Mouse (Mus musculus) adrenal gland, postnatal 4 days (tissue): Measurements from ENCODE around the gene Neurod1. TPM values are rescaled to one million over a fixed set of nuclear protein-coding genes. Genes with fewer than 3 reads are reported as not detected.

Experiments used
- DNase-seq, 2 experiments: peaks; one replicate each; pipeline ENCODE4 v3.0.0; 2021 to 2022; ENCODE audit warnings: low spot score in 2 of 2, mixed read lengths in 2 of 2
- total RNA-seq, 2 experiments: library from RNA; stranded (reverse); gene quantifications; 2 replicates each; pipeline ENCODE4 v1.2.3; 2021

Gene Neurod1
- total RNA-seq, 2 experiments from 2014 or later, result 1.1 to 1.4 TPM

DNA sequence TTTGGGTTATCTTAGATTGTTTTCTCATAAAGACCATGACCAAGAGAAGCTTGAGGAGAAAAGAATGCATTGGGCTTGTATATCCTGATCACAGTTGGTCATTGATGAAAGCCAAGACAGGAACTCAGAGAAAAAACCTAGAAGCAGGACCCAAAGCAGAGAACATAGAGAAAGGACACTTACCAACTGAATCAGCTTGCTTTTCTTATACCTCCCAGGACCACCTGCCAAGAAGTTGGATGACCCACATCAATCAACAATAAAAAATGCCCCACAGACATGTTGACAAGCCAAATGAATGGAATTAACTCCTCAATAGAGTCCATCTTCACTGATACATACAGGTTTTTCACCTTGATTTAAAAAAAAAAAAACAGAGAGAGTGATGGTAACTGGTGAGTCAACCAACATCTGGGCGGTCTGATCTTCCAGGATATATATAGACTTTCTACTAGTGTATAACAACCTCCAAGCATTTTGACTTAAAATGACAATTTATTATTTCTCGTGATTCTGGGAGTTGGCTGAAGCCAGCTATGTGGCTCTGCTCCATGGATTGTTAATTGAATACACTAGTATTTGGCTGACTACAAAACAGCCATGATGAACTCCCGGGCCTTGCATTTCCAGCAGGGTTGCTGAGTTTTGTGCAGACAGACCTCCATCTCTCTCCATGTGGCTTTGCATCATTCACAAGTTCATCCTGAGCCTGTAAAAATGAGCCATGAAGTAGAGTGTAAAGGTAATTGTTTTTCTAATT is 12.5 kb downstream of the Neurod1 start:
- no peak for DNase-seq

DNA sequence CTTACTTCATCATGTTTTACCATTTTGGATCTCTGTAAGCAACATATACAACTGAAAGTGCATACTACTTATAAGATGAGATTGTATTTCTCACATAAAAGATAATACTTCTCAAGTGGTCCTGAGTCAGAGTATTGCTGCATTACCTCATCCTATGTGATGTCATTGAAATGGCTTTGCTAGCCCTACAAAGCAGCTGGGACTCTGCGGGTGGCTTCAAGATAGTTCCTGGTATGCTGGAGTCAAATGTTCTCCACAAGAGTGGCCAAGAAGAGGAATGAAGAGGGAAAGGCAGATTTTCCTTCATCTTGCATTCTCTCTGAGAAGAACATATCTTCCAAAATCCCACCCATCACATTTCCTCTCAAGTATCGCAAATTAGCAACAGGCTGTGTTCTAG is 13.2 kb downstream of the Neurod1 start:
- no peak for DNase-seq

DNA sequence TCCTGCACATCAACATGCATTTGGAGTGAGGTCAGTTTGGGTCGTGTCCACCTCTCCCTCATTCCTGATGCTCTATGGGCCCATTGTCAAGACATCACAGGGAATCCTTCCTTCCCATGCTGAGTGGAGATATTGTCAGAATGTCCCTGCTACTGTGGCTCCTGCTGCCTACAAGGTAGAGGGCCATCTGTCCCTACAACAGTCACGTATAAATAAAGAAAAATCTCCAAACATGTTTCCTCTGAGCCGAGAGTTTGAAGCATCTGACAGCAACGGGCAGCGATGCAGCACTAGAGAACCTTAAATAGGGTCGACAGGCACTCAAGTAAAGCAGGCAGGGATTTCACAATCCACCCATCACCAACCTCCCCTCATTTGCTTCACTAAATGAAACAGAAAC is 13.6 kb downstream of the Neurod1 start:
- DNase-seq, result no peak

DNA sequence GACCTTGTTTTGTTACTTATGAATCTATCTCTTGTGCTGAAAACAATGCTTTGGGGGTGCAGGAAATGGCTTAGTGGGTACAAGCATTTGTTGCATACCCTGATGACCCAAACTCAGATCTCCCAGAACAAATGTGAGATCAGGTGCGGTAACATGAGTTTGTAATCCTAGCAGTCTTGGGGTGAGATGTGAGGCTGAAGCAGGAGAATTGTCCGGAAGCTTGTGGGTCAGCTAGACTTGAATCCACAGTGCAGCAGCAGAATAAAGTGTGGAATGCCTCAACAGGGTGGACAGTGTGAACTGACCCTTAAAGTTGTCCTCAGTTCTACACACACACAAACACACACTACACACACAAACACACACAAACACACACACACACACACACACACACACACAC is 14.3 kb downstream of the Neurod1 start:
- DNase-seq, result no peak

DNA sequence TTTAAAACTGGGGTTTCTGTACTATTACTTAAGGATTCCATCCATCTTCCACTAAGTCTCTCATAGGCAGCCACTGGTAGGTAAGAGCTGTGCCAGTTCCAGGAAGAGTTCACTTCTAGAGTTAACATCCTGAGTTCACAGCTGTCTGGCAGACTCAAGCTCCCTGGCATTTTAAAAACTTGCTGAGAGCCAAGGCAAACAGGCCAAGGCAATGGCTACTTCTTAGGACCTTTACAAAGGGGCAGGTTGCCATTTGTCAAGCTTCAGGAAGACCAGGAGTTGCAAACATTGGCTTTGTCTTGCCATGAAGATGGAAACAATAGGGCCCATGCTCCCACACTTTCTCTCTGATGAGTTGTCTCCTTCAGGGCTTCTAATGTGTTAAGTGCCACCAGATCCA is 26.5 kb downstream of the Neurod1 start:
- no peak for DNase-seq

DNA sequence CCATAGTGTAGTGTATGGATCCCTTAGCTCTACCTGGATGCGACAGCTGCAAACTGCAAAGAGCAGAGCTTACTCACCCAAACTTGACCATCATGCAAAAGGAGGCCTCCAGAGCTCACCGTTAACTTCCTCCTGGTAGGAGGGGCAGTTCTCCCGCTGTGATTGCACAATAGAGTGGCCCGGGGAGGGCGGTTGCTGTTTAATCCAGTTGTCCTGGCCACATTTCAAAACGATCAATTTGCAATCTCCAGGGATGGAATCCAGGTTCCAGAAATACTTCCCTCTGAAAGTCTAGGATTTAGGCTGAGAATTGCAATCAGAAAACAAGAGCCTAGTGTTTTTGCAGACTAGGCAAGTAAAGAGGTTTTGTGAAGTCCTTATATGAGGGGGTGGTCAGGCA is 26.9 kb downstream of the Neurod1 start:
- no peak for DNase-seq

- no peak for DNase-seq
Measured at GRCm38 (mm10) chr2:79429108-79429507, 27.4 kb downstream of the Neurod1 start.

DNA sequence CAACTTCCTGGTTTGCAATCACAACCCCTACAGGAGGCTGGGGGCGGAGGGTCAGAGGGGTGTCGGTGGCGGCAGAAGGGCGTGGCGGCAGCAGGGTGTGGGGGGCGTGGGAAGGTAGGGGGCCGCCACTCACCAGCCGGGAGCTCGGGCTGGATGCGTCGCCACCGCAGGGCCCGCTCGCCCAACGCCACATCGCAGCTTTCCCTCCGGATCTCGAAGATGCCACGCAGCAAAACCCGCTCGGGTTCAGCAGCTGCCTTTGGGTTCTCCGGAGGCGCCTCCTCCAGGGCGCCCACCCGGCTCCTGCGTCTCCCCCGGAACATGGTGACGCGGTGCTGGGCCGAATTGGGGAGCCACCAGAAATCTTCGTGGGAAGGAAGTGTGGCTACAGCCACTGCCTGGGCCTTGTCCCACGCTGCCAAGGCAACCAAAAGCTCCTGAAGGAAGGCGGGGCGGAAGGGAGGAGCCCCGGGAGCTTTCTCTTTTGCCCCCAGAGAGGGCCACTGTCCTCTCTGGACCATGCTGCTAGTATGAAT is 27.9 kb downstream of the Neurod1 start:
- no peak for DNase-seq

- no peak for DNase-seq
Measured at GRCm38 (mm10) chr2:79428022-79428421, 28.5 kb downstream of the Neurod1 start.

DNA sequence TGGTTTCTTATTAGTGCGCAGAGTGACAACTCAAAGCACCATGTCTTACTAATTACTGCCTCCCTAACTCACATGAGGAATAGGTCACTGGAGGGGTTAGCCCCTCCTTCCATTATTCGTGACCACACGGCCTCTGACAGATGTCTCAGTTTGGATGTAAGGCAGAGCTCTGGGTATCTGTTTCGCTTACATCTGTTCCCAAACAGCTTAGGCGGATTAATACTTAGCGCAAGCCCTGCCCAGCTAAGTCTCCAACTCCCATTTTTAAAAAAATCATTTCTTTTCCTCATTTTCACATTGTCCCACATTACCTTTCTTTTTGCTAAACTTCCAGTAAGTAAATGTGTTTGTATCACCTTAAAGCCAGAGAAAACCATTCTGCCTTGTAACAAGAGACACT is 34.9 kb downstream of the Neurod1 start:
- DNase-seq, result no peak

GRCm38 (mm10) chr2:79414505-79414904 is 42.0 kb downstream of the Neurod1 start:
- DNase-seq, result no peak

DNA sequence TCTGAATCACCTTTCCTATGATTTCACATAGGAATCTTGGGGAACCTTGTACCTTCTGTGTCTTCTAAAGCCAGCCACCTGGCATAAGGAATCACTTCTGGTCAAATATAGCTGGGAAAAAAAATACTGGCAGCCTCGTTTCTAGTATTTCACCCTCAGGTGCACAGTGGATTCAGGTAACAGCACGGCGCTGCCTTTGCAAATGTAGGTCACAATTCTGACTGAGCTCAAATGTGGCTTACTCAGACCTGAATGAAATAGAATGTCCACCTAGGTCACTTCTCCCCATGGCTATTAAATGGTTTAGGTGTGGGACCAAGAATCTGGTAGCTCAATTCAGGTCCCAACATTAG is 45.7 kb downstream of the Neurod1 start:
- no peak for DNase-seq

DNA sequence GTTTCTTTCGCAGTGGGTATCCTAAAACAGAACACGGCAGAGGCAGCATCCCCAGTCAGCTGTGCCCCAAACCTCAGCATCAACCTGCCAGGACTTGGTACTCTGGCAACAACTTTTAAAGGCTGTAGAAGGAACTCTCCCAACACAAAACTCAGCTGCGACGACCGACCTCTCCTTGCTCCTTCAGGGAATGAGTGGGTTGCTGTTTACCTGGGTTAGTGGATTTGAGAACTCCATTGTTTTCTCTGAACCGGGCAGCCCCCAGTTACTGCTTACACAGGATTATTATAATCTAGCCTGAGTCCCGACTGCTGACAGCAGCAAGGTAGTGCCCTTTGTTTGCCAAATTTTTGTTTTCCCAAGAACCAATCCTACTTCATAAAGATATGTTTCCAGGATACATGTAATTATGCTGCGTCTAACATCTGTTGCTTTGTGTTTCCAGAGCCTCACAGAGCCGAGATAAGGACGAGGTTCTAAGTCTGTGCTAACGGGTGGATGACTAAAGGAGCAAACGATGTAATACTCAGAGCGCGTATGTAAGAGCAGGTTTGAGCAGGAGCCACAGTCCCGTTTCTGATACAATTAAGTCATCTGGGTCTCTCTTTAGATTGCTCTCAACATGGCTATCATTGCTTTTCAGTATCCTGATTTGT is 46.2 kb downstream of the Neurod1 start:
- DNase-seq, result no peak

DNA sequence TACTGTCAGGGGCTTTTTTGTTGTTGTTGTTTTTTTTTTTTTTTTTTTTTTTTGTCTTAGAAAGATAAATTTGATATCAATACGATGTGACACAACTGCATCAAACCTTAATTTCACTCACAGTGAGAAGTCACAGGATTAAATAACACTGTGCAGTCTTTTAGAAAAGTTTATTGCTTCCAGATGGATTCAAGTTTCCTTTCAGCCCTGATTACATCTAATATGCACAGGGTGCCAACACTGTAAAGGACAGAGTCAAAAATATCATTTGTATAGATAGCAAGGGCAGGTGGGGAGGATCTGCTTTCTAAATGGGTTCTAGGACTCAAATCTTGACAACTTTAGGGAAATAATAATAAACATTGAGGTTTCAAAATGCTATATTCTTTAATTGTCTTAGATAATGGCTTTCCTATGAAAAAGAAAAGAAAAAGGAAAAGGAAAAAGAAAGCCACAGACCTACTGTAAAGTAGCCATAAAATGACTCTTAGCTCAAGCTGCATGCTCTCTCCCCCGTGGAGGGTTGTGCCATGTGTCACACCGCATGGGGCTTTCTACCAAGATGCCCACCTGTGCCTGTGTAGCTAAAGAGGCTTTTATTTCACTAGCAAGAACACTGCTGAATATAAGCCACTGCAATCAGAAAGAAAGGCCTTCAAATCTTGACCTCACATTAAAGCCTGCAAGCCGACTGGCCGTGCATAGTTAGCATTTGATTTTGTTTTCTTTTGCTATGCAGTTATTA is 50.7 kb downstream of the Neurod1 start:
- no peak for DNase-seq

Other genes starting within 250 kb of the Neurod1 start
- 1 to 10 TPM; 5.4 to 8.4 TPM for gene Itga4, start 201.3 kb downstream of the Neurod1 start, total RNA-seq
- gene Cerkl, start within 50 bp of the Neurod1 start, total RNA-seq, result 1 to 10 TPM; 1.7 to 2.1 TPM
- 10 to 100 TPM; 40.8 to 57.8 TPM for gene Itprid2, start 178.6 kb upstream of the Neurod1 start, total RNA-seq